Mouse (Mus musculus): Measurements from ENCODE around the gene Sept11. TPM values are rescaled to one million over a fixed set of nuclear protein-coding genes. Genes with fewer than 3 reads are reported as not detected.
A peak's percentile ranks its signal among the peaks of the same experiment; 100 is the strongest.

Gene Sept11
- polyA plus RNA-seq, 1 experiment = 0.27 TPM

- H3K4me1 ChIP-seq (ENCODE audit: control insufficient read depth) = no peaks in the 10 kb centered on the region
- peaks cover 4% of the 10 kb centered on the region for H3K27me3 ChIP-seq (ENCODE audit: control insufficient read depth)
- H3K4me3 ChIP-seq (replicated peaks) = no peak overlapping the region
- H3K36me3 ChIP-seq (ENCODE audit: control insufficient read depth) = no peaks in the 10 kb centered on the region
- no peaks in the 10 kb centered on the region for H3K9me3 ChIP-seq (ENCODE audit: control insufficient read depth, low read length)
- TF ChIP-seq TAL1 (IDR thresholded peaks at IDR 0.05; ENCODE audit: low read length) (no peak), GATA1 (IDR thresholded peaks at IDR 0.05; ENCODE audit: low read length) (no peak)
Observed at GRCm38 (mm10) chr5:93051951-93052350, 41.3 kb upstream of the Sept11 start.

GRCm38 (mm10) chr5:93053606-93054397 is 39.4 kb upstream of the Sept11 start:
- no peaks in the 10 kb centered on the region for H3K27me3 ChIP-seq (ENCODE audit: control insufficient read depth)
- TF ChIP-seq TAL1 (IDR thresholded peaks at IDR 0.05; ENCODE audit: low read length) = no peak
- TF ChIP-seq GATA1 (IDR thresholded peaks at IDR 0.05; ENCODE audit: low read length) = no peak
- H3K4me3 ChIP-seq (replicated peaks) = no peak overlapping the region
- H3K36me3 ChIP-seq (ENCODE audit: control insufficient read depth) = no peaks in the 10 kb centered on the region
- no peaks in the 10 kb centered on the region for H3K4me1 ChIP-seq (ENCODE audit: control insufficient read depth)
- H3K9me3 ChIP-seq (ENCODE audit: control insufficient read depth, low read length) = no peaks in the 10 kb centered on the region

- Histone ChIP-seq H3K4me1 (ENCODE audit: control insufficient read depth) (peaks cover 3% of the 10 kb centered on the region; the same call in 1 of the 2 replicates), H3K9me3 (ENCODE audit: control insufficient read depth, low read length) (no peaks in the 10 kb centered on the region), H3K4me3 (replicated peaks) (no peak overlapping the region), H3K27me3 (ENCODE audit: control insufficient read depth) (no peaks in the 10 kb centered on the region), H3K36me3 (ENCODE audit: control insufficient read depth) (no peaks in the 10 kb centered on the region)
- no peak for TF ChIP-seq TAL1 (IDR thresholded peaks at IDR 0.05; ENCODE audit: low read length)
- TF ChIP-seq GATA1 (IDR thresholded peaks at IDR 0.05; ENCODE audit: low read length) = no peak
Observed at GRCm38 (mm10) chr5:93060865-93061264, 32.4 kb upstream of the Sept11 start.

GRCm38 (mm10) chr5:93077661-93078323 is 15.4 kb upstream of the Sept11 start:
- Histone ChIP-seq H3K4me1 (ENCODE audit: control insufficient read depth) (no peaks in the 10 kb centered on the region), H3K36me3 (ENCODE audit: control insufficient read depth) (no peaks in the 10 kb centered on the region), H3K9me3 (ENCODE audit: control insufficient read depth, low read length) (no peaks in the 10 kb centered on the region), H3K27me3 (ENCODE audit: control insufficient read depth) (no peaks in the 10 kb centered on the region), H3K4me3 (replicated peaks) (no peak overlapping the region)
- no peak for TF ChIP-seq TAL1 (IDR thresholded peaks at IDR 0.05; ENCODE audit: low read length)

GRCm38 (mm10) chr5:93079596-93079995 is 13.6 kb upstream of the Sept11 start:
- TF ChIP-seq GATA1 (IDR thresholded peaks at IDR 0.05; ENCODE audit: low read length) (no peak), TAL1 (IDR thresholded peaks at IDR 0.05; ENCODE audit: low read length) (no peak)
- no peaks in the 10 kb centered on the region for H3K9me3 ChIP-seq (ENCODE audit: control insufficient read depth, low read length)
- H3K27me3 ChIP-seq (ENCODE audit: control insufficient read depth) = no peaks in the 10 kb centered on the region
- H3K36me3 ChIP-seq (ENCODE audit: control insufficient read depth) = no peaks in the 10 kb centered on the region
- H3K4me1 ChIP-seq (ENCODE audit: control insufficient read depth) = no peaks in the 10 kb centered on the region
- no peak overlapping the region for H3K4me3 ChIP-seq (replicated peaks)

- no peak for TF ChIP-seq TAL1 (IDR thresholded peaks at IDR 0.05; ENCODE audit: low read length)
- TF ChIP-seq GATA1 (IDR thresholded peaks at IDR 0.05; ENCODE audit: low read length) = no peak
- no peaks in the 10 kb centered on the region for H3K36me3 ChIP-seq (ENCODE audit: control insufficient read depth)
- H3K27me3 ChIP-seq (ENCODE audit: control insufficient read depth) = no peaks in the 10 kb centered on the region
- no peak overlapping the region for H3K4me3 ChIP-seq (replicated peaks)
- H3K4me1 ChIP-seq (ENCODE audit: control insufficient read depth) = no peaks in the 10 kb centered on the region
- no peaks in the 10 kb centered on the region for H3K9me3 ChIP-seq (ENCODE audit: control insufficient read depth, low read length)
Observed at GRCm38 (mm10) chr5:93085015-93085598, 8.1 kb upstream of the Sept11 start.

- H3K4me3 ChIP-seq (replicated peaks) = no peak overlapping the region
- no peak for TF ChIP-seq GATA1 (IDR thresholded peaks at IDR 0.05; ENCODE audit: low read length)
- TF ChIP-seq TAL1 (IDR thresholded peaks at IDR 0.05; ENCODE audit: low read length) = no peak
- no peaks in the 10 kb centered on the region for H3K4me1 ChIP-seq (ENCODE audit: control insufficient read depth)
- H3K9me3 ChIP-seq (ENCODE audit: control insufficient read depth, low read length) = no peaks in the 10 kb centered on the region
- no peaks in the 10 kb centered on the region for H3K36me3 ChIP-seq (ENCODE audit: control insufficient read depth)
- H3K27me3 ChIP-seq (ENCODE audit: control insufficient read depth) = no peaks in the 10 kb centered on the region; the same call in 1 of the 2 replicates
Observed at GRCm38 (mm10) chr5:93085900-93086299, 7.3 kb upstream of the Sept11 start.

GRCm38 (mm10) chr5:93091266-93091665 is 2.0 kb upstream of the Sept11 start:
- Histone ChIP-seq H3K4me1 (ENCODE audit: control insufficient read depth) (peaks cover 29% of the 10 kb centered on the region), H3K4me3 (replicated peaks) (no peak overlapping the region), H3K27me3 (ENCODE audit: control insufficient read depth) (peaks cover 20% of the 10 kb centered on the region), H3K9me3 (ENCODE audit: control insufficient read depth, low read length) (no peaks in the 10 kb centered on the region), H3K36me3 (ENCODE audit: control insufficient read depth) (no peaks in the 10 kb centered on the region)
- TF ChIP-seq TAL1 (IDR thresholded peaks at IDR 0.05; ENCODE audit: low read length) = no peak
- TF ChIP-seq GATA1 (IDR thresholded peaks at IDR 0.05; ENCODE audit: low read length) = no peak

- no peaks in the 10 kb centered on the region for H3K36me3 ChIP-seq (ENCODE audit: control insufficient read depth)
- peak overlapping the region; percentile 80 for H3K4me3 ChIP-seq (replicated peaks)
- H3K27me3 ChIP-seq (ENCODE audit: control insufficient read depth) = peaks cover 20% of the 10 kb centered on the region
- TF ChIP-seq GATA1 (IDR thresholded peaks at IDR 0.05; ENCODE audit: low read length) (no peak), TAL1 (IDR thresholded peaks at IDR 0.05; ENCODE audit: low read length) (no peak)
- H3K4me1 ChIP-seq (ENCODE audit: control insufficient read depth) = peaks cover 29% of the 10 kb centered on the region
- H3K9me3 ChIP-seq (ENCODE audit: control insufficient read depth, low read length) = no peaks in the 10 kb centered on the region
Observed at GRCm38 (mm10) chr5:93092147-93092781, 973 bp upstream of the Sept11 start.

All from erythroblast, embryonic 14.5 days (primary cell).